8 mouse cellular contexts compared by ENCODE assay signal in the genomic region with DNA sequence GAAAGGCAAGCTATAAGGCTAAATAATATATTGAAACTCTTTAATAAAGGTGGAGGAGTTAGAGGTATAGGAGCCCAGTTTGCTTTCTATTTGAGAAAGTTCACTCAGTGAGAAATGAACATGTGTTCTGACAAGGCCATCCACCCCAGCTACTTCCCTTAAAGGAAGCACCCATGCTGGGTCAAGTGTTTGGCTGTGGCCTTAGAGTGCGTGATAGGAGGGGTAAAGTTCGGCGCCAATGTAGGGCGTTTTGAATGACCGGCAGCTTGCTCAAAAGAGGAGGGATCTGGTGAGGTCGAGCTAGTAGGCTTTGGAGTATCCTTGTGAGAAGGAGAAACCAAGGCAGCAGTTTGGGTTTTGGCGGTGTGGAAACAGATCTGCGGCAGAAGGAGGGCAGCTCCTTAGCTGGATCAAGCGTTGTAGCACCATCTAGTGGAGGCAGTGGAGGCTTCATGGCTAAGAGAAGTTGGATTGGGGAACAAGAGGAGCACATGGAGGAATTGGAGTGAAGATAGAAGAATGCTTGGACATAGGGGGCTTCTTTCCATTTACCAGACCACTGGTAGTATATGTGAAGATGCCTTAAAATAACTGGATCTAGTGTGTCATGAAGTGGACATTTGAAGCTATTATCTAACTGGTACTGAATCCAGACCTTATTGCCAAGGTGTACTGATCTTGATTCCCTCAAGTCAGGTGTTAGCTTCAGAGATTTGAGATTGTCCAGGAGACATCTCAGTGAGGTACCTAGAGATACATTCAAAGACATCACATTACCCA.
DNase-seq lines count a peak whose midpoint lies in the region; TF ChIP-seq lines count a peak whose summit lies in the region.

No protein-coding gene starts in this region.

- H3K27ac ChIP-seq in cortical plate, adult 2 months (ENCODE audit: insufficient read depth, low read length), result no peak overlapping the region
- H3K27ac ChIP-seq in left cerebral cortex, adult 2 months, result no peak overlapping the region

- DNase-seq in adipocyte (ENCODE audit: low spot score), result peak; percentile 64
- peak; percentile 55 for DNase-seq in gastrocnemius, postnatal 10 days
- peak; percentile 69 for DNase-seq in induced T-regulatory cell, adult 2 months (ENCODE audit: low read depth)
- DNase-seq in left cerebral cortex, adult 2 months (ENCODE audit: extremely low spot score in 1 of 2, low spot score in 2 of 2), result peak; percentile 63 to 68
- peak; percentile 33 to 76 for DNase-seq in lung, postnatal 4 days
- peak; percentile 79 for DNase-seq in right cerebral cortex, adult 18-20 months
- peak; percentile 42 to 68 for DNase-seq in urinary bladder, postnatal 36 days (ENCODE audit: low spot score in 2 of 2)

- intact Hi-C loops in left cerebral cortex, adult 2 months (cut with DNase I), result loop anchor here (1.0 kb wide), 2 partner anchors 42 to 80 kb away; no protein-coding TSS in a partner anchor

- H3K4me1 ChIP-seq in cortical plate, adult 2 months (ENCODE audit: control insufficient read depth, insufficient read depth, low read length), result no peaks in the 10 kb centered on the region

- no peak overlapping the region for H3K4me3 ChIP-seq in cortical plate, adult 2 months (ENCODE audit: insufficient read depth, low read length)
- H3K4me3 ChIP-seq in left cerebral cortex, adult 2 months, result no peak overlapping the region

- TF ChIP-seq CTCF in cortical plate, adult 2 months (IDR thresholded peaks at IDR 0.05; ENCODE audit: extremely low read depth, insufficient read depth, low read length), result peak; percentile 87
- peak; percentile 74 for TF ChIP-seq CTCF in left cerebral cortex, adult 2 months (IDR thresholded peaks at IDR 0.05)

- TF ChIP-seq POLR2A in cortical plate, adult 2 months (IDR thresholded peaks at IDR 0.05; ENCODE audit: extremely low read depth, insufficient read depth, low read length), result no peak
